Mouse (Mus musculus): ENCODE measurements around the gene Abcd2. TPM values are rescaled to one million over a fixed set of nuclear protein-coding genes. Genes with fewer than 3 reads are reported as not detected.
A peak's percentile ranks its signal among the peaks of the same experiment; 100 is the strongest.

The Abcd2 gene
- polyA plus RNA-seq, 1 experiment: 6.5 TPM

DNA sequence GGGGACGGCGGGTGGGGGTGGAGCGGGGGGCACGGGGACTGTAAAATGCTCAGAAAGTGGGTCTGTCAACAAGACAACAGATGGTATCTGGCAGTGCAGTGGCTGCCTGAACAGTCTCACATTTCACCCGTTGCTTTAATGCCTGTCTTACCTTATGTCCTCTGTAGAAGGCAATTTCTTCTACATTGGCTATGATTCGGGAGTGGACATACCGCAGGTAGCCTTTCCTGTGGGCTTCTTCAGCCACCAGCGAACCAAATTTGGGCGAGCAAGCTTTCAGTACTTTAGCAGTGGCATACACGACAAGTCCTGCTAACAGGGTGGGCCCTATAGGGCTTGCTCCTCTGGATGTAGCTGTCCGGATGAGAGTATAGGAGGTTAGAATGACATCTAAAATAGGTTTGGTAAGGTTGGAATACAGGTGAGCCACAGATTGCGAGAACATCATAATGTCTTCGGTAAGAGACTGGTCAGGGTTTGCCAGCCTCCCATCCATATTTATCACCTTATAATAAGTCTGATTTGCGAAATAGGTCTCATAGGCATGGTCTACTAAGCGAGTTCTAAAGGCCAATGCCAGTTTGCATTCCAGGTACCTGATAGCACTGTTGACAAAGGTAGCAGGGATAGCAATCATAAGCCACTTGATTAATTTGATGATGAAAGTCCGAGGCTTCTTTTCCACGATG is 936 bp downstream of the Abcd2 start:
- Histone ChIP-seq H3K4me3 (replicated peaks; ENCODE audit: extremely low read depth, low read depth, low read length) (peak overlapping the region; percentile 39), H3K4me1 (ENCODE audit: control insufficient read depth, insufficient read depth, low read length) (no peaks in the 10 kb centered on the region)
- no peak for DNase-seq
- WGBS: 47% methylated on average over 17 of the region's 17 CpGs
- no peak for TF ChIP-seq POLR2A (IDR thresholded peaks at IDR 0.05; ENCODE audit: borderline replicate concordance, extremely low read depth, low read depth, low read length)
- TF ChIP-seq CTCF (IDR thresholded peaks at IDR 0.05; ENCODE audit: insufficient read depth, low read length): no peak

GRCm38 (mm10) chr15:91190026-91190425 is 1.6 kb downstream of the Abcd2 start:
- Histone ChIP-seq H3K4me1 (ENCODE audit: control insufficient read depth, insufficient read depth, low read length) (no peaks in the 10 kb centered on the region), H3K4me3 (replicated peaks; ENCODE audit: extremely low read depth, low read depth, low read length) (peak overlapping the region; percentile 47)
- no peak for DNase-seq
- TF ChIP-seq POLR2A (IDR thresholded peaks at IDR 0.05; ENCODE audit: borderline replicate concordance, extremely low read depth, low read depth, low read length) (no peak), CTCF (IDR thresholded peaks at IDR 0.05; ENCODE audit: insufficient read depth, low read length) (no peak)
- 54% methylated on average over 4 of the region's 4 CpGs for WGBS

DNA sequence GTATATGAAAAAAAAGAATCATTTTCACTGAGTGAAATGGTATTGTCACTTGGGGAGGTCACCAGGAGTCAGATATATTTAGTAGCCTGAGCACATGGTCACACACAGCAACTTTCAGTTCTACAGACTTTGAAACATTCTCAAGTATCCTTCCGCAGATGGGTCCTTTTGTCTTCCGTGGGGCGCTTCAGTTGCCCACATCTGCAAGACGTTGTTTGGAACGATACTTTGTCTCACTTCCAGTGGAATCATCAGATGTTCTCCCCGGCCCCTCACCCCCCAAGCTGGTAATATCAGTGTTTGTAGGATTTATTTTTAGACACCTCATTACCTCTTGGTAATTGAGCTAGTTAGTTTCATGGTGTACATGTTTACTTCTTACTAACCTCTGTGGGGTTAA is 5.2 kb downstream of the Abcd2 start:
- TF ChIP-seq CTCF (IDR thresholded peaks at IDR 0.05; ENCODE audit: insufficient read depth, low read length): no peak
- no peak for TF ChIP-seq POLR2A (IDR thresholded peaks at IDR 0.05; ENCODE audit: borderline replicate concordance, extremely low read depth, low read depth, low read length)
- DNase-seq: no peak
- WGBS: 74% methylated on average over 6 of the region's 6 CpGs
- H3K4me3 ChIP-seq (replicated peaks; ENCODE audit: extremely low read depth, low read depth, low read length): no peak overlapping the region
- H3K4me1 ChIP-seq (ENCODE audit: control insufficient read depth, insufficient read depth, low read length): no peaks in the 10 kb centered on the region

- Histone ChIP-seq H3K4me3 (replicated peaks; ENCODE audit: extremely low read depth, low read depth, low read length) (no peak overlapping the region), H3K4me1 (ENCODE audit: control insufficient read depth, insufficient read depth, low read length) (peaks cover 3% of the 10 kb centered on the region)
- TF ChIP-seq CTCF (IDR thresholded peaks at IDR 0.05; ENCODE audit: insufficient read depth, low read length) (no peak), POLR2A (IDR thresholded peaks at IDR 0.05; ENCODE audit: borderline replicate concordance, extremely low read depth, low read depth, low read length) (no peak)
- DNase-seq: no peak
- 80% methylated on average over 15 of the region's 15 CpGs for WGBS
Measured at GRCm38 (mm10) chr15:91179911-91180622, 11.5 kb downstream of the Abcd2 start.

- WGBS: 29% methylated on average over 9 of the region's 9 CpGs
- peaks cover 3% of the 10 kb centered on the region for H3K4me1 ChIP-seq (ENCODE audit: control insufficient read depth, insufficient read depth, low read length)
- no peak overlapping the region for H3K4me3 ChIP-seq (replicated peaks; ENCODE audit: extremely low read depth, low read depth, low read length)
- TF ChIP-seq CTCF (IDR thresholded peaks at IDR 0.05; ENCODE audit: insufficient read depth, low read length): no peak
- no peak for TF ChIP-seq POLR2A (IDR thresholded peaks at IDR 0.05; ENCODE audit: borderline replicate concordance, extremely low read depth, low read depth, low read length)
- no peak for DNase-seq
Measured at GRCm38 (mm10) chr15:91178656-91179314, 12.8 kb downstream of the Abcd2 start.

GRCm38 (mm10) chr15:91172193-91172592 is 19.4 kb downstream of the Abcd2 start:
- no peak for TF ChIP-seq CTCF (IDR thresholded peaks at IDR 0.05; ENCODE audit: insufficient read depth, low read length)
- no peak for TF ChIP-seq POLR2A (IDR thresholded peaks at IDR 0.05; ENCODE audit: borderline replicate concordance, extremely low read depth, low read depth, low read length)
- no peak for DNase-seq
- H3K4me1 ChIP-seq (ENCODE audit: control insufficient read depth, insufficient read depth, low read length): peaks cover 3% of the 10 kb centered on the region; the same call in 1 of the 2 replicates
- WGBS: 59% methylated on average over 4 of the region's 4 CpGs
- no peak overlapping the region for H3K4me3 ChIP-seq (replicated peaks; ENCODE audit: extremely low read depth, low read depth, low read length)

DNA sequence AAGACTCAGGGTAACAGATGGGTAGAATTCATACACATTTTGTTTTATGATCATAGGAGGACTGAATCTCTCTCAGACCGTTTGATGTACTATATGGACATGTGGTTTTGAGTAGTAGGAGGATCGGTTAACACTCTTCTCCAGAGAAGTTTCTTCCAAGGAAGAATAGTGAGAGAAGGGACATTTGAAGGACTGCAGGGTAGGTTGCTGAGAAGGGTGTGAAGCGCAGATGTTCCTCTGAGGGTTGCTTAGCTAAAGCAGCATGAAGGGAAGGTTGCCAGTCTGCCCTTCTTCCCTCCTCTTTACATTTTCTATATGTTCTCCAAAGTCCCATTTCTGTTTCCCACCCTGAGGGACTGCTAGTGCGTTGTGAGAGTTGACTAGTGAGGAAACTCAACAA is 20.3 kb downstream of the Abcd2 start:
- H3K4me3 ChIP-seq (replicated peaks; ENCODE audit: extremely low read depth, low read depth, low read length): no peak overlapping the region
- peaks cover 3% of the 10 kb centered on the region; the same call in 1 of the 2 replicates for H3K4me1 ChIP-seq (ENCODE audit: control insufficient read depth, insufficient read depth, low read length)
- 87% methylated on average over 4 of the region's 4 CpGs for WGBS
- no peak for DNase-seq
- TF ChIP-seq CTCF (IDR thresholded peaks at IDR 0.05; ENCODE audit: insufficient read depth, low read length) (no peak), POLR2A (IDR thresholded peaks at IDR 0.05; ENCODE audit: borderline replicate concordance, extremely low read depth, low read depth, low read length) (no peak)

DNA sequence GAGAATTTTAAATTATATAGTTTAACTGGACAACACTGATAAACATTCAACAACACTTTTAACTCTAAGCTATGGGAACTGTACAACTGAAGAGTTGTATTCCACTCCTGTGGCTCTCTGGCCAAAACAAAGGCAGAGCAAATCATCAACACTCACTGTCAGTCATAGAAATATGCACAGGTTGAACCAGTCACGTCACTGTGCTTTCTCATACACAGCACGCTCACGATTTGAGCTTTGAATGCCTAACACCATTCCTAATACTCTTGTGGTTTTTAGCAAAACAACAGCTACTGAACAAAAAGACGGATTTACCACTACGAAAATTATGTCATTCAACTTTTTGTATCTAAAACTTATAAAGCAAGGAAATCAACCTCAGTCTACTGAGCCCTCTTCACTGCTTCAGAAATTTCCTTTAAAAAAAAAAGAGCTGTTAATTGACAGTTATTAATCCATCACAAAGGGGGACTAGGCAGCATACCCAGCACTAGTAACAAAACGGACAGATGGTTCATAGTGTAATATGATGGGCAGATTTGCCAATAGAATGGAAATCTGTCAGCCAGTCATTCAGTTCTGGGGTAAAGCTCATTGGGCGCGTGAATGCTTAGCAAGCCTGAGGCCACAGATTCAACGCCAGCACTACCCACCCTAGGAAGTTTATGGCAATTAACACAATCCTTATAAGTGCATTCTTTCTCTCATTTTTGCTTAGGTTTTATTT is 20.8 kb downstream of the Abcd2 start:
- WGBS: 73% methylated on average over 9 of the region's 9 CpGs
- Histone ChIP-seq H3K4me3 (replicated peaks; ENCODE audit: extremely low read depth, low read depth, low read length) (no peak overlapping the region), H3K4me1 (ENCODE audit: control insufficient read depth, insufficient read depth, low read length) (peaks cover 3% of the 10 kb centered on the region; the same call in 1 of the 2 replicates)
- no peak for DNase-seq
- TF ChIP-seq CTCF (IDR thresholded peaks at IDR 0.05; ENCODE audit: insufficient read depth, low read length) (no peak), POLR2A (IDR thresholded peaks at IDR 0.05; ENCODE audit: borderline replicate concordance, extremely low read depth, low read depth, low read length) (no peak)

All from lung, adult 2 months (tissue).